In genomic region chr10:127041274-127041766, GRCm38 (mm10) we compare ENCODE assay signal across 8 mouse cellular contexts. TPM values are rescaled to one million over a fixed set of nuclear protein-coding genes. Genes with fewer than 3 reads are reported as not detected.
DNase-seq lines count a peak whose midpoint lies in the region; ATAC-seq and TF ChIP-seq lines count a peak whose summit lies in the region.

Gene Mettl1, plus strand, starts transcription at chr10:127041414.
Gene Eef1akmt3, minus strand, starts transcription at chr10:127041513.

- peak; percentile 69 to 70 for DNase-seq in cerebellum, postnatal 10 days
- DNase-seq in cerebellum, adult 11 months = no peak
- DNase-seq in thymus, postnatal 25 days = peak; percentile 21
- no peak for DNase-seq in thymus, adult 18-20 months
- DNase-seq in lung, postnatal 36 days = peak; percentile 30

- peak within 1 kb of the TSS; percentile 64 for H3K4me3 ChIP-seq in forebrain, embryonic 16.5 days (replicated peaks; ENCODE audit: low read length)
- H3K4me3 ChIP-seq in intestine, postnatal 0 days (ENCODE audit: low read depth, low read length) = peak within 1 kb of the TSS; percentile 93
- peak within 1 kb of the TSS; percentile 92 for H3K4me3 ChIP-seq in stomach, embryonic 16.5 days (replicated peaks; ENCODE audit: low read length)

- H3K4me1 ChIP-seq in forebrain, embryonic 16.5 days (replicated peaks; ENCODE audit: control insufficient read depth, insufficient read depth, low read length) = peaks cover 12% of the 10 kb centered on the region
- H3K4me1 ChIP-seq in intestine, postnatal 0 days (replicated peaks; ENCODE audit: control insufficient read depth, insufficient read depth, low read length) = no peaks in the 10 kb centered on the region; the same call in 1 of the 2 replicates
- H3K4me1 ChIP-seq in stomach, embryonic 16.5 days (ENCODE audit: control insufficient read depth, insufficient read depth, low read length) = peaks cover 7% of the 10 kb centered on the region; the same call in 1 of the 2 replicates

- H3K4me2 ChIP-seq in forebrain, embryonic 16.5 days (ENCODE audit: low read length) = peak within 1 kb of the TSS; percentile 97
- H3K4me2 ChIP-seq in intestine, postnatal 0 days (replicated peaks; ENCODE audit: low read depth) = peak within 1 kb of the TSS; percentile 99
- peak within 1 kb of the TSS; percentile 98 for H3K4me2 ChIP-seq in stomach, embryonic 16.5 days (ENCODE audit: low read depth, low read length)

- 0 out of 2 replicates have a peak, but pooled peaks cover 2% of the 10 kb centered on the region for H3K27me3 ChIP-seq in forebrain, embryonic 16.5 days (replicated peaks; ENCODE audit: control insufficient read depth, insufficient read depth, low read length)
- H3K27me3 ChIP-seq in intestine, postnatal 0 days (replicated peaks; ENCODE audit: control insufficient read depth, insufficient read depth, low read length) = no peaks in the 10 kb centered on the region
- H3K27me3 ChIP-seq in stomach, embryonic 16.5 days (ENCODE audit: control insufficient read depth, insufficient read depth, low read length) = no peaks in the 10 kb centered on the region

- WGBS in forebrain, embryonic 16.5 days = under 1% methylated on average over 28 of the region's 28 CpGs
- under 1% methylated on average over 28 of the region's 28 CpGs for WGBS in intestine, postnatal 0 days
- under 1% methylated on average over 28 of the region's 28 CpGs for whole genome bisulfite sequencing in stomach, embryonic 16.5 days

- H3K9me3 ChIP-seq in forebrain, embryonic 16.5 days (ENCODE audit: control insufficient read depth, low read length) = no peaks in the 10 kb centered on the region
- no peaks in the 10 kb centered on the region for H3K9me3 ChIP-seq in intestine, postnatal 0 days (ENCODE audit: control insufficient read depth)
- H3K9me3 ChIP-seq in stomach, embryonic 16.5 days (replicated peaks; ENCODE audit: control insufficient read depth, low read length) = no peaks in the 10 kb centered on the region

- peak within 1 kb of the TSS; percentile 71 for H3K9ac ChIP-seq in forebrain, embryonic 16.5 days (replicated peaks; ENCODE audit: low read depth, low read length)
- H3K9ac ChIP-seq in intestine, postnatal 0 days (ENCODE audit: low read depth, low read length) = peak within 1 kb of the TSS; percentile 54
- peak within 1 kb of the TSS; percentile 85 for H3K9ac ChIP-seq in stomach, embryonic 16.5 days (ENCODE audit: low read length)

- H3K27ac ChIP-seq in forebrain, embryonic 16.5 days (ENCODE audit: low read length) = no peak within 1 kb of the TSS
- H3K27ac ChIP-seq in intestine, postnatal 0 days (ENCODE audit: low read depth, low read length) = no peak within 1 kb of the TSS
- H3K27ac ChIP-seq in stomach, embryonic 16.5 days (ENCODE audit: low read length) = peak within 1 kb of the TSS; percentile 77

- ATAC-seq in forebrain, embryonic 16.5 days = peak; percentile 65
- ATAC-seq in intestine, postnatal 0 days = peak; percentile 41
- ATAC-seq in stomach, embryonic 16.5 days (ENCODE audit: insufficient read depth, low FRiP score) = peak; percentile 65

- TF ChIP-seq CTCF in intestine, postnatal 0 days (IDR thresholded peaks at IDR 0.05; ENCODE audit: low read depth) = no peak

- no peaks in the 10 kb centered on the region for H3K36me3 ChIP-seq in forebrain, embryonic 16.5 days (ENCODE audit: control insufficient read depth, insufficient read depth)
- peaks cover 10% of the 10 kb centered on the region for H3K36me3 ChIP-seq in intestine, postnatal 0 days (ENCODE audit: control insufficient read depth, insufficient read depth)
- H3K36me3 ChIP-seq in stomach, embryonic 16.5 days (ENCODE audit: control insufficient read depth, insufficient read depth, low read length) = 0 out of 2 replicates have a peak, but pooled peaks cover 2% of the 10 kb centered on the region

RNA-seq across cellular contexts. Expression of gene Mettl1, which starts in this region (rescaled TPM):
- 20.1 and 23.0 TPM in 2 replicates for polyA plus RNA-seq in forebrain, embryonic 16.5 days (2015; fragmentation: Nextera tagmentation; extraction: Ambion mirVana)
- polyA plus RNA-seq in intestine, postnatal 0 days (2015; fragmentation: Nextera tagmentation; extraction: Ambion mirVana) = 19.8 and 22.1 TPM in 2 replicates
- 49.4 and 49.5 TPM in 2 replicates for polyA plus RNA-seq in stomach, embryonic 16.5 days (2015; fragmentation: Nextera tagmentation; extraction: Ambion mirVana)

RNA-seq across cellular contexts. Expression of gene Eef1akmt3, which starts in this region (rescaled TPM):
- polyA plus RNA-seq in forebrain, embryonic 16.5 days (2015; fragmentation: Nextera tagmentation; extraction: Ambion mirVana) = 0.11 and 0.18 TPM in 2 replicates
- polyA plus RNA-seq in intestine, postnatal 0 days (2015; fragmentation: Nextera tagmentation; extraction: Ambion mirVana) = 0.16 and 0.17 TPM in 2 replicates
- 1.3 and 1.5 TPM in 2 replicates for polyA plus RNA-seq in stomach, embryonic 16.5 days (2015; fragmentation: Nextera tagmentation; extraction: Ambion mirVana)

Comparison
In these comparisons a context has a peak if more than half of its experiments do, and no peak if none do; other contexts are left out.
1. DNase-seq: peak in cerebellum, postnatal 10 days (2 of 2), thymus, postnatal 25 days (single experiment) and lung, postnatal 36 days (single experiment); none in cerebellum, adult 11 months (single experiment) and thymus, adult 18-20 months (0 of 2).
2. Peak in every context shown above with its lines, with median percentiles within 50 percentile points of each other: ATAC-seq, H3K4me2 ChIP-seq, H3K4me3 ChIP-seq and H3K9ac ChIP-seq.